Mouse (Mus musculus): ENCODE measurements around the gene Gtf2ird1.

The Gtf2ird1 gene

DNA sequence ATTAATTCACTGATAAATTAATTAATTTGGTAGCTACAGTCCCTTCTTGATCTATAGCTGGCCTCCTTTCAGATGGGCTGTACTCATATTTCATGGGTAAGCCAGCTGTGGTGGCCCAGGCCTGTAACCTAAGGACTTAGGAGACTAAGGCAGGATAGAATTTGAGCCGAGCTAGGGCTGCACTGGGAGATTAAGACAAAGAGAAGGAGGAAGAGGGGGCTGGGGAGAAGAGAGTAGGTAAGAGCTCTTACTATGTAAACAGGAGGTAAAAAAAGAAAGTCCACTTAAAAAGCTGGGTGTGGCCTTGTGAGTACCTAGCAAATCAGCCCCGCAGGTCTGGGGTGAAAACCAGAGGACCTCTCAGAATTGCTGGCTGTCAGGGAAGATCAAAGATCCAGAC, 132.6 kb downstream of the Gtf2ird1 start:
- TF ChIP-seq GATA4 (IDR thresholded peaks at IDR 0.05; ENCODE audit: insufficient replicate concordance, low read length) = no peak

DNA sequence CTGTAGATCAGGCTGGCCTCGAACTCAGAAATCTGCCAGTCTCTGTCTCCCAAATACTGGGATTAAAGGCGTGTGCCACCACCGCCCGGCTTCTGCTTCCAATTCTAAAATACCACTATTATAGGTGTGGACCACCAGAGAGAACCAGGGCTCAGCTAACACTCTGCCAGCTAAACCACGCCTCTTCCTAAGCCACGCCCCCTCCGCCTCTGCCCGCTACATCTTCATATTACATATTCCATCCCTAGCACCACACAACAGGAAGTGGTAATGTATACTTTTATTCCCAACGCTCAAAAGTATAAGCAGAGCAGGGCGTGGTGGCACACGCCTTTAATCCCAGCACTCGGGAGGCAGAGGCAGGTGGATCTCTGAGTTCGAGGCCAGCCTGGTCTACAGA, 133.2 kb downstream of the Gtf2ird1 start:
- TF ChIP-seq GATA4 (IDR thresholded peaks at IDR 0.05; ENCODE audit: insufficient replicate concordance, low read length) = no peak

DNA sequence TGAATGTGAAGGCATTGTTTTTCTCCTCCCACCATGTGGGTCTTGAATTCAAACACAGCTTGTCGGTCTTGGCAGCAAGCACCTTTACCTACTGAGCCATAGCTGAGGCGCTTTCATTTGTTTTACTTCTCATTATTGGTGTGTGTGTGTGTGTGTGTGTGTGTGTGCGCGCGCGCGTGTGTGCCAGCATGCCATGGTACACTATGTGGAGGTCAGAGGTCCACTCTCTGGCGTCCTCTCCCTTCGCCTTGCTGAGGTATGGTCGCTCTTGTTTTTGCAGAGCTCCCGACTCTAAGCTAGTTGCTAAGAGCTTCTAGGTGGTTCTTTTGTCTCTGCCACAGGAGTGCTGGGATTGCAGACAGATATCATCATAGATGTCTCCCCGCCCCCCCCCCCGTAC, 134.2 kb downstream of the Gtf2ird1 start:
- no peak for TF ChIP-seq GATA4 (IDR thresholded peaks at IDR 0.05; ENCODE audit: insufficient replicate concordance, low read length)

DNA sequence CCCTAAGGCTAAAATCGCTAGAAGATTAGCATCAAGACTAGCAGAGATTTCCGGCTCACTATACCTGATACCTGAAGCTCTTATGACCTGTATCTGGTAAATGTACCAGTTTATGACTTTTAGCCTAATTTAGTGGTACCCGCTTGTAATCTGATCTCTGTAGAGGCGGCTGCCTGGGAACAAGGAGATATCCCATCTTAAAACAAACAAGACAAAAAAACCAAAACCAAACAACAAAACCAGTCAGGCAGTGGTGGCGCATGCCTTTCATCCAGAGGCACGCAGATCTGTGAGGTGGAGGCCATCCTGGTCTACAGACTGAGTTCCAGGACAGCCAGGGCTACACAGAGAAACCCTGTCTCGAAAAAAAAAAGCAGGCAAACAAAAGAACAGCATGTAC, 134.8 kb downstream of the Gtf2ird1 start:
- TF ChIP-seq GATA4 (IDR thresholded peaks at IDR 0.05; ENCODE audit: insufficient replicate concordance, low read length) = peak; percentile 48; the same call in 1 of the 2 replicates

DNA sequence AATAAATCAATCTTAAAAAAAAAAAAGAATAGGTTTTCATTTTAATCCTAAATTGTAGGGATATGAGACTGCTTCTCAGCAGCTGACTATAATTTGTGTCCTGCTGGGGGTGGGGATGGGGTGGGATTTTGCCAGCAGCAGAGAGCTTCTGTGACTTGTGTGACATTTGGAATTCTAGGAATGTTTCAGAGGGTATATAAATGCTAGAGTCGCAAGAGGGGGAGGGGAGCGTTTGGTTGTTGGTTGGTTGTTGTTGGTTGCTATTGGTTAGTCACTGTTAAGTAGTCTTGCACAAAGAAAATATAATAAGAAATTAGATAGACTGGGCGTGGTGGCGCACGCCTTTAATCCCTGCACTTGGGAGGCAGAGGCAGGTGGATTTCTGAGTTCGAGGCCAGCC, 137.6 kb downstream of the Gtf2ird1 start:
- TF ChIP-seq GATA4 (IDR thresholded peaks at IDR 0.05; ENCODE audit: insufficient replicate concordance, low read length) = no peak

DNA sequence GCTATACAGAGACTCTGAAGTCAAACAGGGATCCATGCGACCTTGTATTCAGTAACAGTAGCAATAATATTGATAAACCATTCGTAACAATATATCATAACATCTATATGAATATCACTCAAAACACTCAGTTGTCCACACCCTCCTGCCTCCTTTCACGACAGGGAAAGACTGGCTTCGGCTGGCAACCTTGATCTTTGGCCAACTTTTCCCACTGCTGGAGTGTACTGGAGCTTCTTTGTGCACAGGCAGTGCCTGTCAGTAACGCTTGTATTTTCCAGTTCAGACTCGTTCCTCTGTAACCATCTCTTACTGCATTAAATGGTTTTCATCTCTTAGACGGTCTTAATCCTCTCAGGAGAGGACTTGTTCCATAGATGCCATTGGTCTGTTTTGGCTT, 139.8 kb downstream of the Gtf2ird1 start:
- TF ChIP-seq GATA4 (IDR thresholded peaks at IDR 0.05; ENCODE audit: insufficient replicate concordance, low read length) = no peak

DNA sequence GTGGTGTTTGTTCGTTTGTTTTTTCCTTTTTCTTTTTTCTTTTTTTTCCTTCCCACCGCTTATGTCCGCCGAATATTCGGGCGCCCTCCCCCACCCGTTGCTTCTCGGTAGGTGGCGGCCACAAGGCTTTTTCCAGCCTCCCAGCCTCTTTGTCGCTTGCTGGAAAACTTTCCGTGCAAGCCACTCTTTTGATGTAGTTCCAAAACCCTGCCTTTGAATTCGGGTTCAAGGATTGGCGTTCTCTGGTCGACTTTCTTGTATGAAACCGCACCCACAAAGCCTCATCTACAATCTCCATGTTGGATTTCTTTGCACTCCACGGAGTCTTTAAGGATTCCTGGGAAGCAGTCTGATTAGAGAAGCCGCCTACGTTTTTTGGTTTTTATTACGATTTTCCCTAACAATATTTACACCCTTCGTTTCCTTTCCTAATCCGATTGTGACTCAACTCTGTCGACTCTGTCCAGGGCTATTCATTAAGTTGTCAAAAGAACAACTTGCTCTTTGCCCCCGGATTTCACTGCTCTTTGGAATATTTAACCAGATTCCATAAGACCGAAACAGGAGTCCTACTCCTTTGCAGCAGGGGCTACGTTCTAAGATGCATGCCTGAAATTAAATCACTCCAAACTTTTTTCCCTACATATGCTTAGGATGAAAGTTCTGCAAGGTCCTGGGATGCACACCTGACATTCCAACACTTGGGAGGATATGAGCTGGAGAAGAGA, 140.7 kb downstream of the Gtf2ird1 start:
- no peak for TF ChIP-seq GATA4 (IDR thresholded peaks at IDR 0.05; ENCODE audit: insufficient replicate concordance, low read length)

DNA sequence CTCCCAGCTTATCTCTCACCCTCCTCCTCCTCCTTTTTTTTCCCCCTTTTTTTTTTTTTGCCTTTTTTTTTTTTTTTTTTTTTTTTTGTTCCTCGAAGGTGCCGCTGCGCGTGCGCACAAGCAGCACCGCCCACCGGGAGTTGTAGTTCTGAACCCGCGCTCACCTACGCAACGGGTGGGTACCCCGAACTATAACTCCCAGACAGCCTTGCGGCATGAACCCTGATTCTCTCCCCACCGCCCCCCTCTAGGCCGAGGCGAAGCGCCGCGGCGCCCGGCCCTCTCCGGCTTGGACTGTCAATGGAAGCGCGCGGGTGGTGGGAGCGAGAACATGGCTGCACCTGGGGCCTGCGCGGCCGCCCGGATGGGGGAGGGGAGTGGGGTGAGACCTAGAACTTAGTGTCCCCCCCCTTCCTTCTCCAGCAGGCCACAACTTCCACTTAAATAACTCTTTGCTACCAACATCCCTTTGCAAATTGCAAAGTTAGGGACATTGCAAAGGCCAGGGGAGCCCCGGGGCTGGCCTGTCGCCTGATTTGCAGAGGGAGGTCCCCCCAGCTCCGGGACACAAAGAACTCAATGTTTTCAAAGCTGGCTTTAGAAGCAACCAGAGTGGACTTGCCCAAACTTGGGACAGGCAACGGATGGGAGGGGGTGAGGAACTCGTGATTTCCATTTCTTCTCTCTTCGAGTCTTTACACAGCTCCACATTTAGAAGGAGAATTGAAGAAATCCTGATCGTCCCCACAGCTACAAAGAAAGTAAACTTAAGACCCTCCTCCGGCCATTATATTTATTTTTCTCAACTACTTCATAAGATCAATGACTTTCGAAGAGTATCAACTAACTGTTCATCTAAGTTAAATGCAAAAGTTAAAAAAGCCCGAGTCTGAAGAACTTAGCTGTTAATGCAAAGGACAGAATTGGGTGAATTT, 141.6 kb downstream of the Gtf2ird1 start, which contains the start of gene Gtf2i:
Gtf2i (minus strand) TSS at position 73 of the 935 bp plus-strand sequence.
- peak; percentile 6; the same call in 1 of the 2 replicates for TF ChIP-seq GATA4 (IDR thresholded peaks at IDR 0.05; ENCODE audit: insufficient replicate concordance, low read length)

DNA sequence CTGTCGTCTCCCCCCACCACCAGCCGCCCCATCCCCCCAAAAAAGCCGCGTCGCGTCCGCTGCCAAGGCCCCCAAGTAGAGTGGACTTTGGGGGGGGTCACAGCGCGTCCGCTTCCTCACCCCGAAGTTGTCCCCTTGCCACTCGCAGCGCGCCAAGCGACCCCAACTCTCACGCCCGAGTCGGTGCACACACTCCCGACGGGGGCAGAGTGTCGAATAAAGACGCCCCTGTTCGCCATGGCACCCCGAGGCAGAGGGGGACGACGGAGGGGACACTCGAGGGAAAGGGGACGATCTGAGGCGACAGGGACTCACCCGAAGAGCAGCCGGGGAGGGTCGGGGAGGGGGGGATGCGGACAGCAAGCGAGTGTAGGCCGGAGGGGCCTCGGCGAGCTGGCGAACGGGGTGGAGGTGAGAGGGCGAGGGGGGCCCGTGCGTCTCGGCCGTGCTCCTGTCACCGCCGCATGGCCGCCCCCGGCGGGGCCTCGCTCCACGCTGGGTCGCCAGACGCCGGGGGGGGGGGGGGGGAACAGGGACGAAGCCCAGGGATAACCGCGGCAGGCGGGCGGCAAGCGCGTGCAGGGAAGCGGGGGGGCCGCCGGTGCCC, 142.3 kb downstream of the Gtf2ird1 start:
- no peak for TF ChIP-seq GATA4 (IDR thresholded peaks at IDR 0.05; ENCODE audit: insufficient replicate concordance, low read length)

DNA sequence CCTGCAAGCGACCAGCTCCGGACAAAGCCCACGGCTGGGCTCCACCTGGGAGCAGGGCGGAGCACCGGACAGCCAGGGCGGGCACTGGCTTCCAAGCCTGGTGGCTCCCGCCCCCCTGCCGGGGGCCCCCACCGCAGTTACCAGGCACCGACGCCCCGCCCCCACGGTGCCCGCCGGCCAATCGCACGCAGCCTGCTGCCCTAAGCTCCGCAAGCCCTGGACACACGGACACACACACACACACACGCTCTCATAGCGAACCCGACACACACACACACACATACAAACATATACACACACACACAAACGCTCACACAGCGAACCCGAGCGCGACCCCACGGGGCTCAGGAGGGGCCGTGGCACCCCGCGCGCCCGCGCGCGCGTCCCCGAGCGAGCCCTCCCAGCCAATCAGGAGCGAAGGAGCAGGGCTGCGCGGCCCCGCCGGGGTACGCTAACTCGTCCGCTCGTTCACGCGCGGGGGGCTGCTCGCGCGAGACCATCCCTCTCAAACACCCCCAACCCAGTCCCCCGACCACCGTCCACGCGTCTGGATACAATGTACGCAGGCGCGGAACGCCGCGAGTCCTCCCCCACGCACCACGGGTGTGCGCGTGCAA, 143.0 kb downstream of the Gtf2ird1 start:
- no peak for TF ChIP-seq GATA4 (IDR thresholded peaks at IDR 0.05; ENCODE audit: insufficient replicate concordance, low read length)

DNA sequence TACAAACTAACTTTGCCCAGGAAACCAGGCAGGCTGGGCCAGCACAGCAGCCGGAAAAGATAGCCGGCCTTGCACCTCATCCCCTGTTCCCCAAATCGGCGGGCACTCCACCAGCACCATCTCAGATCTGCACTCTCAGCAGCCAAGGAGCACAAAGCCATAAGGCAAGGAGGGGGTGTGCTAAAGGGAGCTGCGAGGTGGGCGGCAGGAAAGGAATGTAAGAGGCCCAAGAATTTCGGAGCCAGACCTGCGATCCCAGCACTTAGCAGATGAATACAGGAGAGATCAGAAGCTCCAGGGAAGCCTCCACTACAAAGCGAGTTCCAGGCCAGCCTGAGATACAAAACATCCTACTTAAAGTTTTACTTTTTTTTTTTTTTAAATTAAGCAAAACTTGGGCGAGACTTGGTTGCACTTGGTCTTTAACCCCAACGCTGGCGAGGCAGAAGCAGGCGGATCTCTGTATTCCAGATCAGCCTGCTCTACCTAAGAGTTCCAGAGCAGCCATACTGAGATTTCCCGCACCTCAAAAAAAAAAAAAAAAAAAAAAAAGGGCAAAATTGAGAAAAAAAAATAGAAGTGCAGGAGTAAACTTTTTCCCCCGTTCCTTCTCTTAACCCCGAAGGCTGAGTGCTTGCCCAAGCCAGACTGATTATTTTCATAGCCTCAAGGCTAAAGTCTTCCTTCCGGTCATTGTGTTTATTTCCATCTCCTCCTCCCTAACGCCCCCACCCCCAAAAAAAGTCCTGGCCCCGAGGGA, 143.6 kb downstream of the Gtf2ird1 start:
- no peak for TF ChIP-seq GATA4 (IDR thresholded peaks at IDR 0.05; ENCODE audit: insufficient replicate concordance, low read length)

DNA sequence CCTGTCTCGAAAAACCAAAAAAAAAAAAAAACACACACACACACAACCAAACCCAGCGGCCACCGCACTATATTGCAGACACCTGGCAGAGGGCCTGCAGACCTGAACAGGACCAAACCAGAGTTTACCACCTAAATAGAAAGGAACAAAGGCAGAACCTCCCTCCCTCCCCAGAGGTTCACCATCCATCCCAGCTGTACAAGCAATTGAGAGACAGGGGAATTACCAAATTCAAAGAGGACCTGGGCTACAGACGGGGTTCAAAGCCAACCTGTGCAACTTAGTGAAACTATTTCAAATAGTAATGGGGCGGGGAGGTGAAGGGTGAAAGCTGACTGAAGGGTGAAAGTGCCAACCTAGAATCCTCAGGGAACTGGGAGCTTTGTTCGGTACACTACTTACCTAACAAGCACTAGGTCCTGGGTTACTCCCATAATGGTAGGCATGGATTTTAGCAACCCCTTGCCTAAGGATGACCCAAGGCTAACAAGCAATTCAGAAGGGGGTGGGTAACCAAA, 144.6 kb downstream of the Gtf2ird1 start:
- no peak for TF ChIP-seq GATA4 (IDR thresholded peaks at IDR 0.05; ENCODE audit: insufficient replicate concordance, low read length)

DNA sequence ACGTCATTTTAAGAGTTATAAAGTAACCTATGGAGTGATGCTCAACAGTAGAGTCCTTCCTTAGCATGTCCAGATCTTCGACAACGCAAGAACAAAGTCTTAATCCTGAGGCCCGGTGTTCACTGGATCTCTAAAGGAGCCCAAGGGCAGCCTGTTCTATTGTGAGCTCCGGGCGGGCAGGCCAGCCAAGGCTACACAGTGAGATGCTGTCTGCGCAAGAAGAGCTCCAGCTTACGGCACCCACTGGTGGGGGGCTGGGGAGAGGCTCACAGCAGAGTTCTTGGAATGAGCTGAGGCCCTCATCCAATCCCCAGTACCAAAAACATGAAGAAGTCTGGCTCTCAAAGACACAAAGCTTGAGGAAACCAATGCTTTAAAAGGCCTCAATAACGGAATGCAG, 146.3 kb downstream of the Gtf2ird1 start:
- no peak for TF ChIP-seq GATA4 (IDR thresholded peaks at IDR 0.05; ENCODE audit: insufficient replicate concordance, low read length)

DNA sequence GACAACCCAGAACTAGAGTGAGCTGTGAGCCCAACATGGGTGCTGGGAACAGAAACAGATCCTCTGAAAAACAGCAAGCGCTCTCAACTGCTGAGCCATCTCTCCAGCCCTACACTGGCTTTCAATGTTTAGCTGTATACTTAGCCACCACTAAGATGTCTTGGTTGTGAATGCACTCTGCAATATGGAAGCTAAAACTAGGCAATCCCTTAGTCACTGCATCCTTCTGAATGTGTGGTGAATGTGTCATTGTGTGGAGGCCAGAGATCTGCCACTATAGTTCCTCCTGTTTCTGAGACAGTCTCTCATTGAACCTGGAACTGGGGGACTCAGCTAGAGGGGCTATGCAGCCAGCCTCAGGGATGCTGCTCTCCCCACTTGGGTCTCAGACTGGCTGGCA, 147.2 kb downstream of the Gtf2ird1 start:
- no peak for TF ChIP-seq GATA4 (IDR thresholded peaks at IDR 0.05; ENCODE audit: insufficient replicate concordance, low read length)

All from liver, adult (tissue).